Mouse (Mus musculus): ENCODE measurements around the gene Cnot4. TPM values are rescaled to one million over a fixed set of nuclear protein-coding genes. Genes with fewer than 3 reads are reported as not detected.

Cnot4 gene
- polyA plus RNA-seq, 2 experiments: 7.3 to 11.2 TPM

GRCm38 (mm10) chr6:34995265-34995681 is 138.3 kb downstream of the Cnot4 start:
- Histone ChIP-seq H3K4me1 (replicated peaks; ENCODE audit: control insufficient read depth in 2 of 2, insufficient read depth in 2 of 2, low read length in 1 of 2) (peaks cover 0 to 7% of the 10 kb centered on the region in 2 experiments; a peak in 2 of 4 replicates), H3K36me3 (replicated peaks; ENCODE audit: control insufficient read depth, insufficient read depth, low read depth) (no peaks in the 10 kb centered on the region), H3K4me3 (ENCODE audit: insufficient read depth in 1 of 2, low read depth in 2 of 2, low read length in 2 of 2) (peak overlapping the region; percentile 23 to 35; a peak in 2 of 4 replicates), H3K9me3 (ENCODE audit: control insufficient read depth, low read length) (no peaks in the 10 kb centered on the region), H3K9ac (replicated peaks) (no peak overlapping the region; the same call in 1 of the 2 replicates), H3K27ac (no peak overlapping the region), H3K4me2 (ENCODE audit: low read depth) (peak overlapping the region; percentile 62), H3K27me3 (ENCODE audit: control insufficient read depth, insufficient read depth, low read length) (no peaks in the 10 kb centered on the region)
- peak; percentile 50 to 64 (median 61) for DNase-seq (ENCODE audit: low read depth in 3 of 3, low spot score in 3 of 3)
- ATAC-seq (ENCODE audit: insufficient read depth): peak; percentile 77
- 4% methylated on average over 13 of the region's 13 CpGs for WGBS (ENCODE audit: insufficient replicate concordance)
- TF ChIP-seq CTCF (IDR thresholded peaks at IDR 0.05; ENCODE audit: low read depth) (peak; percentile 90), EP300 (IDR thresholded peaks at IDR 0.05; ENCODE audit: low read depth) (no peak)

GRCm38 (mm10) chr6:34994692-34995091 is 138.8 kb downstream of the Cnot4 start:
- H3K4me1 ChIP-seq (replicated peaks; ENCODE audit: control insufficient read depth in 2 of 2, insufficient read depth in 2 of 2, low read length in 1 of 2): peaks cover 0 to 7% of the 10 kb centered on the region in 2 experiments; a peak in 2 of 4 replicates
- whole genome bisulfite sequencing (ENCODE audit: insufficient replicate concordance): 18% methylated on average over 5 of the region's 5 CpGs
- peak overlapping the region in 1 of 2 experiments; percentile 35; a peak in 1 of 4 replicates for H3K4me3 ChIP-seq (ENCODE audit: insufficient read depth in 1 of 2, low read depth in 2 of 2, low read length in 2 of 2)
- H3K9me3 ChIP-seq (ENCODE audit: control insufficient read depth, low read length): no peaks in the 10 kb centered on the region
- DNase-seq (ENCODE audit: low read depth in 3 of 3, low spot score in 3 of 3) (peak in 1 of 3 experiments; percentile 11), ATAC-seq (ENCODE audit: insufficient read depth) (peak; percentile 48; the same call in 1 of the 2 replicates)
- peak overlapping the region; percentile 62 for H3K4me2 ChIP-seq (ENCODE audit: low read depth)
- H3K27me3 ChIP-seq (ENCODE audit: control insufficient read depth, insufficient read depth, low read length): no peaks in the 10 kb centered on the region
- no peak overlapping the region for H3K27ac ChIP-seq
- H3K36me3 ChIP-seq (replicated peaks; ENCODE audit: control insufficient read depth, insufficient read depth, low read depth): no peaks in the 10 kb centered on the region
- no peak for TF ChIP-seq CTCF (IDR thresholded peaks at IDR 0.05; ENCODE audit: low read depth)
- TF ChIP-seq EP300 (IDR thresholded peaks at IDR 0.05; ENCODE audit: low read depth): no peak
- H3K9ac ChIP-seq (replicated peaks): no peak overlapping the region

GRCm38 (mm10) chr6:34989263-34989662 is 144.3 kb downstream of the Cnot4 start:
- Histone ChIP-seq H3K27ac (no peak overlapping the region), H3K4me3 (ENCODE audit: insufficient read depth in 1 of 2, low read depth in 2 of 2, low read length in 2 of 2) (no peak overlapping the region), H3K36me3 (replicated peaks; ENCODE audit: control insufficient read depth, insufficient read depth, low read depth) (no peaks in the 10 kb centered on the region), H3K4me1 (replicated peaks; ENCODE audit: control insufficient read depth in 2 of 2, insufficient read depth in 2 of 2, low read length in 1 of 2) (no peaks in the 10 kb centered on the region; a peak in 2 of 4 replicates), H3K4me2 (ENCODE audit: low read depth) (no peak overlapping the region), H3K9me3 (ENCODE audit: control insufficient read depth, low read length) (no peaks in the 10 kb centered on the region), H3K9ac (replicated peaks) (no peak overlapping the region), H3K27me3 (ENCODE audit: control insufficient read depth, insufficient read depth, low read length) (no peaks in the 10 kb centered on the region)
- WGBS (ENCODE audit: insufficient replicate concordance): 65% methylated on average over 6 of the region's 6 CpGs
- ATAC-seq (ENCODE audit: insufficient read depth) (no peak), DNase-seq (ENCODE audit: low read depth in 3 of 3, low spot score in 3 of 3) (no peak)
- no peak for TF ChIP-seq EP300 (IDR thresholded peaks at IDR 0.05; ENCODE audit: low read depth)

DNA sequence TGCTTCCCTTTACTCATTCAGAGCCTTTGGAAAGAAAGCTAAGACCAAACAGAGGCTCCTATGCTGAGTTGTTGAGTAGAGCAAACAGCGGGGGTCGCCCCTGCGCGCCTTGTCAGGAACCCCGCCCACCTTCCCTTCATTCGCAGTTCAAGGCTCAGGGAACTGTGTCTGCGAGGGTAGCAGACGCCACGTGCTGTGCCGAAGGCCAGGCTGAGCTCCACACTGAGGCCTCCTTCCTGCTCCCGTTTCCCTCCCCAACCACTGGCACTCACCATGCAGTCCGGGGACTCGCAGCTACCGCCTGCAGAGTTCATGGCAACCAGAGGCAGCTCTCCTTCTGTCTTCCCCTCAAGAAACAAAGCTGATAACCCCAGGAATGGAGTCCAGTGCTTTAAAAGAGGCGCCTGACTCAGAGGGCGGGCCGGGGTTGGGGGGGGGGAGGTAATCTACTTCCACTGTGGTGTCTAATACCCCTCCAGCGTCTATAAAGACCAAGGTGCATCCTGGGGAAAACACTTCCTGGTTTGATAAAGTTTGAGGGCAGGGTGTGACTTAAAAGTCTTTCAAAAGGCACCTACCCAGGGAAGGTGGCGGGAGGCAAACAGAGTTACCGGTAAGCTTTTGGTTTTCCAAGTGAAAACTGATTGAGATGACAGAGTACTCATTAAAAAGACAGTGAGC is 145.3 kb downstream of the Cnot4 start, which contains the start of gene Slc23a4:
Slc23a4 (minus strand) TSS at position 324 of the 681 bp plus-strand sequence.
- Histone ChIP-seq H3K27ac (no peak within 1 kb of the TSS), H3K9me3 (ENCODE audit: control insufficient read depth, low read length) (no peaks in the 10 kb centered on the region), H3K4me3 (ENCODE audit: insufficient read depth in 1 of 2, low read depth in 2 of 2, low read length in 2 of 2) (no peak within 1 kb of the TSS), H3K4me1 (replicated peaks; ENCODE audit: control insufficient read depth in 2 of 2, insufficient read depth in 2 of 2, low read length in 1 of 2) (no peaks in the 10 kb centered on the region; a peak in 2 of 4 replicates), H3K9ac (replicated peaks) (no peak within 1 kb of the TSS), H3K4me2 (ENCODE audit: low read depth) (peak within 1 kb of the TSS; percentile 43), H3K36me3 (replicated peaks; ENCODE audit: control insufficient read depth, insufficient read depth, low read depth) (no peaks in the 10 kb centered on the region), H3K27me3 (ENCODE audit: control insufficient read depth, insufficient read depth, low read length) (no peaks in the 10 kb centered on the region)
- ATAC-seq (ENCODE audit: insufficient read depth) (no peak), DNase-seq (ENCODE audit: low read depth in 3 of 3, low spot score in 3 of 3) (no peak)
- 7% methylated on average over 20 of the region's 20 CpGs for WGBS (ENCODE audit: insufficient replicate concordance)
- TF ChIP-seq EP300 (IDR thresholded peaks at IDR 0.05; ENCODE audit: low read depth): no peak
- TF ChIP-seq CTCF (IDR thresholded peaks at IDR 0.05; ENCODE audit: low read depth): no peak

DNA sequence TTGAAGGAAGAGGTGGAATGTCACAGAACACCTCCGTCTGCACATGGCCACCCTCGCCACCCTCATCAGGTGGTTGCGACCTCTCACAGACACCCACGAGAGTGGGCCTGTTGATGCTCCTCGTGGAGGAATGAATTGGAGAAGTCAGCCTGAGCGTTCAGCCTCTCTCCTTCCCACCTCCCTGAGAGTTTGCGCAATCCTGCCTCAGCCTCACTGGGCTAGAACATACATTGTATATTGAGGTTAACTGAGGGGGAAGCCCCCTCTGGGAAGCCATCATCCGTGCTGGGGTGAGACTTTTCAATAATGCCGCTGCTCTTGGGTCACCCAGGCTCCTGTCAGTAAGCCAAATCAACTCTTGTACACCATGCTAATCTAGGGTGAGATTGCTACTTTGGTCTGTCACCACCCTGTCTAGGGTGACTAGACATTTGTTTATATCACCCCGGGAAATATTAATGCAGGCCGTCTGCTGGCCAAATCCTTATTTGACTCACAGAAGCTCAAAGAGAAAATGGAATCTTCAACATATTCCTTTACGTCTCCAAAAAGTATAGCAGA is 146.4 kb downstream of the Cnot4 start:
- no peak for TF ChIP-seq EP300 (IDR thresholded peaks at IDR 0.05; ENCODE audit: low read depth)
- no peak for TF ChIP-seq CTCF (IDR thresholded peaks at IDR 0.05; ENCODE audit: low read depth)
- Histone ChIP-seq H3K9ac (replicated peaks) (no peak overlapping the region), H3K27ac (no peak overlapping the region), H3K9me3 (ENCODE audit: control insufficient read depth, low read length) (no peaks in the 10 kb centered on the region), H3K4me1 (replicated peaks; ENCODE audit: control insufficient read depth in 2 of 2, insufficient read depth in 2 of 2, low read length in 1 of 2) (no peaks in the 10 kb centered on the region; a peak in 2 of 4 replicates), H3K27me3 (ENCODE audit: control insufficient read depth, insufficient read depth, low read length) (no peaks in the 10 kb centered on the region), H3K36me3 (replicated peaks; ENCODE audit: control insufficient read depth, insufficient read depth, low read depth) (no peaks in the 10 kb centered on the region), H3K4me3 (ENCODE audit: insufficient read depth in 1 of 2, low read depth in 2 of 2, low read length in 2 of 2) (no peak overlapping the region), H3K4me2 (ENCODE audit: low read depth) (no peak overlapping the region)
- ATAC-seq (ENCODE audit: insufficient read depth) (no peak), DNase-seq (ENCODE audit: low read depth in 3 of 3, low spot score in 3 of 3) (no peak)
- 47% methylated on average over 12 of the region's 12 CpGs for WGBS (ENCODE audit: insufficient replicate concordance)
